Mouse (Mus musculus) forebrain, embryonic 13.5 days (tissue): Measurements from ENCODE around the gene 4930590J08Rik. TPM values are rescaled to one million over a fixed set of nuclear protein-coding genes. Genes with fewer than 3 reads are reported as not detected.

Experiments used
- ATAC-seq: fragments of 200-750 bp; cut with Nextera tagmentation; 2 replicates; pipeline ENCODE4 v1.8.0; 2017
- H3K27ac ChIP-seq: fragments of 300-500 bp; sonication (generic); 2 replicates; pipeline ENCODE4 v1.5.1; 2015; ENCODE audit warnings: inconsistent platforms, mild to moderate bottlenecking, moderate library complexity
- H3K27me3 ChIP-seq: fragments of 300-500 bp; sonication (generic); 2 replicates; pipeline ENCODE4 v1.6.1; 2015; ENCODE audit warnings: mild to moderate bottlenecking, inconsistent platforms
- H3K36me3 ChIP-seq: fragments of 300-500 bp; sonication (generic); 2 replicates; pipeline ENCODE4 v1.6.1; 2015; ENCODE audit warnings: mild to moderate bottlenecking, inconsistent platforms; ENCODE audit not compliant: poor library complexity, severe bottlenecking
- H3K4me1 ChIP-seq: fragments of 300-500 bp; sonication (generic); 2 replicates; pipeline ENCODE4 v1.6.1; 2015; ENCODE audit warnings: inconsistent platforms
- H3K4me2 ChIP-seq: fragments of 300-500 bp; sonication (generic); 2 replicates; pipeline ENCODE4 v1.6.1; 2015; ENCODE audit warnings: inconsistent platforms, mild to moderate bottlenecking, moderate library complexity
- H3K4me3 ChIP-seq: fragments of 300-500 bp; sonication (generic); 2 replicates; pipeline ENCODE4 v1.5.1; 2015; ENCODE audit warnings: mild to moderate bottlenecking, inconsistent platforms
- H3K9ac ChIP-seq: fragments of 300-500 bp; sonication (generic); 2 replicates; pipeline ENCODE4 v1.6.1; 2015; ENCODE audit warnings: mild to moderate bottlenecking, inconsistent platforms
- H3K9me3 ChIP-seq: fragments of 300-500 bp; sonication (generic); replicated peaks from 2 replicates; pipeline ENCODE4 v1.6.1; 2016; ENCODE audit warnings: inconsistent platforms
- WGBS: fragments of 180-500 bp; shearing (Covaris S2); methylation state at CpG from one replicate; pipeline ENCODE4 v1.1.7; 2015; 5-methylcytosine and 5-hydroxymethylcytosine counted together
- polyA plus RNA-seq: library from polyadenylated mRNA; unstranded; fragments of >200 nt; fragmentation: Nextera tagmentation; extraction: Ambion mirVana; gene quantifications from 2 replicates; pipeline ENCODE4 v1.2.1, GENCODE M21; 2015

Gene 4930590J08Rik
- polyA plus RNA-seq, 1 experiment from 2014 or later, result 0.62 TPM

DNA sequence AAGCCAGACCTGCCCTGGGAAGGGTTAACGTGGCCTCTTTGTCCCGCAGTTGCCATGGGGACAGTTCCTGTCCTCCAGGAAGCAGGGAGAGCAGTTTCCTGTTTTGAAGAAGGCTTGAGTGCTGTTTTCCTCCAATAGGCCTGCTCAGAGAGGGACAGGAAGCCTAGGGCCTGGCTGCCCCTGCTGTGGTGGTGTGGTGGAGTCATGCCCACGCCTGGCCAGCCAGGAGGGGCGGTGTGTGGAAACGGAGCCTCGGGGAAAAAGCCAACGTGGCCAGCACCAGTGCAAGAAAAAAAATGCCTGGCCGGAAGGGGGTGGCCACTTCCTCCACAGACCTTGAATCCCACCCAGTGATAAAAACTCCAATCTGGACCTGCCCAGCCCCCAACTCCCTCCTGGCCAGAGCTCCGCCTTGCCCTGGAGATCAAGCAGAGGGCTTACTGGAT lies 69.6 kb downstream of the 4930590J08Rik start:
- 67% methylated on average over 9 of the region's 9 CpGs for WGBS
- ATAC-seq, result no peak
- no peaks in the 10 kb centered on the region for H3K4me1 ChIP-seq

DNA sequence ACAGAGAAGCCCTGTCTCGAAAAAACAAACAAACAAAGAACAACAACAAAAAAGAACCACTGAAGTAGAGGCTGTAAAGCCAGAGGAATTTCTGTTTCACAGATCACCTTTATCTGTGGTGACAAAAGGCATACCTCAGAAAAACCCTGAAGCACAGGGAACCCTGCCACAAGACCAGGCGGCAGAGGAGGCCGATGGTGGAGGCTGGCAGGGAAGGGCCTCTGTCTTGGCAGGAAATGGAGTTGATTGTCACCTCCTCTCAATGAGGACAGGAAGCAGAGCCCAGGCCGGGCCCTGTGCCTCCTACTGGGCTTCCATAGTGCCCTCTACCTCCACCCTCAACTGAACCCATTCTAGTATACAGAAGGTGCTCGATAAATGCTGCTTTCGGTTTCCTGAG lies 71.4 kb downstream of the 4930590J08Rik start:
- no peak for ATAC-seq

More for the DNA sequence above, 69.6 kb downstream of the 4930590J08Rik start:
- Histone ChIP-seq H3K4me3 (no peak overlapping the region), H3K4me2 (no peak overlapping the region), H3K27ac (no peak overlapping the region), H3K36me3 (no peaks in the 10 kb centered on the region), H3K9ac (no peak overlapping the region), H3K27me3 (peaks cover 14% of the 10 kb centered on the region), H3K9me3 (no peaks in the 10 kb centered on the region)

GRCm38 (mm10) chr6:91978371-91979300 lies 76.0 kb downstream of the 4930590J08Rik start, which contains the start of gene Fgd5:
Gene Fgd5, plus strand, starts transcription at chr6:91978878.
- ATAC-seq, result peak; percentile 69
- Histone ChIP-seq H3K4me1 (peaks cover 24% of the 10 kb centered on the region), H3K9ac (peak within 1 kb of the TSS; percentile 76), H3K27ac (no peak within 1 kb of the TSS), H3K4me3 (peak within 1 kb of the TSS; percentile 56), H3K27me3 (peaks cover 50% of the 10 kb centered on the region), H3K9me3 (no peaks in the 10 kb centered on the region), H3K36me3 (no peaks in the 10 kb centered on the region), H3K4me2 (peak within 1 kb of the TSS; percentile 93)
- WGBS, result 2% methylated on average over 35 of the region's 62 CpGs

More for the DNA sequence above, 71.4 kb downstream of the 4930590J08Rik start:
- H3K4me2 ChIP-seq, result no peak overlapping the region
- peaks cover 11% of the 10 kb centered on the region for H3K4me1 ChIP-seq
- H3K4me3 ChIP-seq, result no peak overlapping the region
- no peaks in the 10 kb centered on the region for H3K36me3 ChIP-seq
- WGBS, result 74% methylated on average over 6 of the region's 6 CpGs
- no peak overlapping the region for H3K27ac ChIP-seq
- no peaks in the 10 kb centered on the region for H3K9me3 ChIP-seq
- H3K27me3 ChIP-seq, result peaks cover 28% of the 10 kb centered on the region
- H3K9ac ChIP-seq, result no peak overlapping the region

- H3K36me3 ChIP-seq, result no peaks in the 10 kb centered on the region
- no peak for ATAC-seq
- WGBS, result 9% methylated on average over 23 of the region's 23 CpGs
- H3K27me3 ChIP-seq, result peaks cover 50% of the 10 kb centered on the region
- peak overlapping the region; percentile 76 for H3K9ac ChIP-seq
- H3K27ac ChIP-seq, result no peak overlapping the region
- H3K4me1 ChIP-seq, result peaks cover 24% of the 10 kb centered on the region
- H3K9me3 ChIP-seq, result no peaks in the 10 kb centered on the region
- H3K4me3 ChIP-seq, result peak overlapping the region; percentile 56
- peak overlapping the region; percentile 93 for H3K4me2 ChIP-seq
Observed at GRCm38 (mm10) chr6:91979301-91979996, 76.8 kb downstream of the 4930590J08Rik start.

GRCm38 (mm10) chr6:91980011-91980410 lies 77.4 kb downstream of the 4930590J08Rik start:
- no peak for ATAC-seq
- peak overlapping the region; percentile 93; the same call in 1 of the 2 replicates for H3K4me2 ChIP-seq
- no peak overlapping the region for H3K9ac ChIP-seq
- WGBS, result 69% methylated on average over 3 of the region's 3 CpGs
- no peak overlapping the region for H3K27ac ChIP-seq
- H3K36me3 ChIP-seq, result no peaks in the 10 kb centered on the region
- H3K4me1 ChIP-seq, result peaks cover 24% of the 10 kb centered on the region
- peak overlapping the region; percentile 56 for H3K4me3 ChIP-seq
- no peaks in the 10 kb centered on the region for H3K9me3 ChIP-seq
- peaks cover 49% of the 10 kb centered on the region for H3K27me3 ChIP-seq

GRCm38 (mm10) chr6:91990101-91990500 lies 87.5 kb downstream of the 4930590J08Rik start:
- Histone ChIP-seq H3K4me1 (no peaks in the 10 kb centered on the region), H3K27me3 (no peaks in the 10 kb centered on the region), H3K9me3 (no peaks in the 10 kb centered on the region), H3K4me3 (no peak overlapping the region), H3K9ac (no peak overlapping the region), H3K4me2 (no peak overlapping the region), H3K36me3 (no peaks in the 10 kb centered on the region), H3K27ac (no peak overlapping the region)
- ATAC-seq, result no peak
- 93% methylated on average over 8 of the region's 8 CpGs for WGBS

GRCm38 (mm10) chr6:91992823-91993222 lies 90.2 kb downstream of the 4930590J08Rik start:
- Histone ChIP-seq H3K27ac (no peak overlapping the region), H3K9ac (no peak overlapping the region; the same call in 1 of the 2 replicates), H3K36me3 (no peaks in the 10 kb centered on the region), H3K4me1 (0 out of 2 replicates have a peak, but pooled peaks cover 5% of the 10 kb centered on the region), H3K27me3 (no peaks in the 10 kb centered on the region), H3K4me3 (no peak overlapping the region), H3K9me3 (no peaks in the 10 kb centered on the region), H3K4me2 (no peak overlapping the region)
- ATAC-seq, result no peak
- 84% methylated on average over 2 of the region's 2 CpGs for WGBS

DNA sequence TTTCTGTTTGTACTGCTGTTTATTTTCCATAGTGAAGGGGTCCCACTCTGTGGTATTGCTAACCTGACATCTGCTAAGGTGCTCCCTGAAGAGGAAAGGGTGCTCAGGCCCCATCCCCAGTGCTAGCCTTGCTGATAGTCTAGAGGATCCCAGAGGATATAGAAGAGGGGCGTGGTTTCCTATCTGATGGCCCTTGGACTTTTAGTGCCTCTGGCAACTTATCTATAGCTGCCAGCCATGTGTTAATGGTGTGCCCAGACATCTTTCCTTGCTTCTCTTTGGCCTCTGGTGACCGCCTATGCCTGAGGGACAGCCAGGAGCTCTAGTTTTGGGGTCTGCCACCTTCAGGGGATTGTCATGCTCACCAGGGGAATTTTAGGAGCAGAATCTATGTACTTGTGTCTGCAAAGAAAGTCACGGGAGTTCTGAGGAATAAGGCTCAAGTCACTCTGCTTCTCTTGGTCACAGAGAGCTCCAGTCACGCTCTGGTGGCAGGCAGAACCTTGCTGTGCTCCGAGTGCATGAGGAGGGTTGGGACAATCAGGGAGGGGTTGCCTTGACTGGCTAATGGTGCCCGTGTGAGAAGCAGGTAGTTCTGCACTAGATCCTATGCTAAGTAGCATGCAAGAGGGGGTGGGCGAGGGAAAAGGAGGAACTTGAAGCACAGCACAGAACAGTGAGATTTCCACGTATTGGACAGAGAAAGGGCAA lies 91.3 kb downstream of the 4930590J08Rik start:
- WGBS, result 73% methylated on average over 8 of the region's 8 CpGs
- no peaks in the 10 kb centered on the region for H3K36me3 ChIP-seq
- H3K9me3 ChIP-seq, result no peaks in the 10 kb centered on the region
- H3K4me3 ChIP-seq, result no peak overlapping the region
- ATAC-seq, result no peak
- H3K4me2 ChIP-seq, result no peak overlapping the region
- no peaks in the 10 kb centered on the region for H3K27me3 ChIP-seq
- H3K4me1 ChIP-seq, result 0 out of 2 replicates have a peak, but pooled peaks cover 5% of the 10 kb centered on the region
- H3K9ac ChIP-seq, result no peak overlapping the region
- no peak overlapping the region for H3K27ac ChIP-seq

DNA sequence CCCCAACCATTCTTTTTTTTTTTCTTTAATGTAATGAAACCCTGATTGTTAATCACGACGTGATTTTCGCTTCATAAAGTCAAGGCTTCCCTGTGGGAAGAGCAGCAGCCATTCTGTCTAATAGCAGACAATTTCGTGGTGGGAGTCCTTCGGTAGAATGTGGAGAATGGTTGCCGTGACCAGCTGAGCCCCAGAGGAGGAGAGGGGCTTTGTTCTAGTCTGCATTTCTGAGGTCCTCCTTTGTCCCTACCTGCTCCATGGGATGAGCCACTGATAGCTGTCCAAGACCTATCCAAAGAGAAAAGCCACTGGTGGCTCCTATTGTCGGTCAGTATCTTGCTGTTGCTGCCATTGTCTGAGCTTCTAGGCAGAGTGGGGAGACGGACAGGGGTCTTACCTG lies 93.5 kb downstream of the 4930590J08Rik start:
- 64% methylated on average over 8 of the region's 8 CpGs for WGBS
- H3K4me3 ChIP-seq, result no peak overlapping the region

More for the DNA sequence above, 93.5 kb downstream of the 4930590J08Rik start:
- peak overlapping the region; percentile 63 for H3K27ac ChIP-seq
- 0 out of 2 replicates have a peak, but pooled peaks have one; percentile 16 for ATAC-seq
- H3K36me3 ChIP-seq, result no peaks in the 10 kb centered on the region
- H3K9ac ChIP-seq, result no peak overlapping the region
- H3K9me3 ChIP-seq, result no peaks in the 10 kb centered on the region
- H3K4me1 ChIP-seq, result 0 out of 2 replicates have a peak, but pooled peaks cover 5% of the 10 kb centered on the region
- H3K4me2 ChIP-seq, result no peak overlapping the region; the same call in 1 of the 2 replicates
- H3K27me3 ChIP-seq, result peaks cover 4% of the 10 kb centered on the region; the same call in 1 of the 2 replicates
